Mouse (Mus musculus): ENCODE data around the gene Sema5b.

Sema5b gene

DNA sequence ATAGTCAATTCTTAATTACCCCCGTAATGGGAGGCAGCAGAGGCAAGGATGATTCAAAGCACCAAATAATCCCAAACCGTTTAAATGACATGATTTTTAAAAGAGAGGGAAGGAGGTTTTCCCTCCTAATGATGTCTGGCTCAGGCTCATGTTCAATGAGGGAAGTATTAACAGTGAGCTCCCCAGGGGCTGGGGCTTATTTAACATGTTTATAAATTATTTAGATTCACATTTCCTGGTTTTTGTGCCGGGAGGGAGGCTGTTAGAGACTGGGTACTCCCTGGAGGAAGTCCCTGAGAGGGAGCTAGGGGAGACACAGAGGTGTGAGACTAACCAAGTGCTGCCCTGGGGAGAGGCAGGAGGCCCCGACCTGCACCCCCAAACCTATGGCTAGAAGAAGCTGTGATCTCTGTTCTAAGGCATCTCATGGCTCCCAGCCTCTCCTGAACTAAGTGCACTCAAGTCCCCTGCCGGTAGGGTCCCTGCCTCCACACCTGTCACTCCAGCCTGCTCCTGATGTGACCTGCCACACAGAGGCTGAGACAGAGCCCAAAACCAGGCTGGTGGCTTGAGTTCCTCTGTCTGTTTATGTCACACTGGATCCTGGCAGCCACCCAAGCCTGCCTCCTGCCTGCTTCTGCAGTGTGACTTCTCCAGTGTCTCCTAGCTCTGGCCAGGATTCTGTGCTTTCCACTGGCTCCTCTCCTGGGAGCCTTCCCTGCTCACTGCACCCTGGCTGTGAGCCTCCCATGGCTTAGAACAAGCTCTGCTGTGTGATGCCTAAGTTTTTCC, 51.5 kb downstream of the Sema5b start:
- in situ Hi-C loops (cut with MseI, MboI), result no loop called here

- in situ Hi-C loops (cut with MseI, MboI), result no loop called here
Observed at GRCm38 (mm10) chr16:35593474-35593873, 52.5 kb downstream of the Sema5b start.

GRCm38 (mm10) chr16:35596241-35596640, 55.3 kb downstream of the Sema5b start:
- in situ Hi-C loops (cut with MseI, MboI), result no loop called here

DNA sequence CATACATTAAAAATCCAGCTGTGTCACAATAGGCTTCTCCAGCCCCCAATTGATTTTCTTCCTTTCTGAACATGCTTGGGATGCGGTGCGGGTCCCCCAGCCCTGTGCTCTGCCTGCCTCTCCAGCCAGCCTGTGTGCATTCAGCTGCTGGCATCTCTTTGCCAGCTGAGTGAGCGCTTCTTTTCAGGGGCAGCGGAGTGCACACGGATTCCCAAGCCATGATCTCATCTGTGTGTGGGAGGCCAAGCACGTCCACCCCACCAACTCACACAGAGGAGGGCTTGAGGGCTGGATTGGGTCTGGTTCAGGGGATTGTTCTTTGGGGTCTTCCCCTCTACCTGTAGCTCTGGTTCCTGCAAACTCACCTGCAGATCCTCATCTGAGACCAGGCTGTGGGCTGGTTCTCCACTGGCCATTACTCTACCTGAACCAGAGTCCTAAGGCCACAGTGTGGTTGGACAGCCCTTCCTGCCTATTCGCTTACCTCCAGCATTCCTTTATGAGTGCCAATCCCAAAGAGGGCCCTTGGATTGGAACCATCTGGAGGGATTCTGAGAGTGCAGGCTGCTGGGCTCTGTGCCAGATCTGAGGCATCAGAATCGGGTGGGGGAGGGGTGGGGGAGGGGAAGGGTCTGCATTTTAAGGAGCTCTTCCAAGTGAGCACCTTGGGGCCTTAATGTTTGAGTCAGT, 55.9 kb downstream of the Sema5b start:
- in situ Hi-C loops (cut with MseI, MboI), result no loop called here

GRCm38 (mm10) chr16:35597991-35598390, 57.0 kb downstream of the Sema5b start:
- in situ Hi-C loops (cut with MseI, MboI), result no loop called here

DNA sequence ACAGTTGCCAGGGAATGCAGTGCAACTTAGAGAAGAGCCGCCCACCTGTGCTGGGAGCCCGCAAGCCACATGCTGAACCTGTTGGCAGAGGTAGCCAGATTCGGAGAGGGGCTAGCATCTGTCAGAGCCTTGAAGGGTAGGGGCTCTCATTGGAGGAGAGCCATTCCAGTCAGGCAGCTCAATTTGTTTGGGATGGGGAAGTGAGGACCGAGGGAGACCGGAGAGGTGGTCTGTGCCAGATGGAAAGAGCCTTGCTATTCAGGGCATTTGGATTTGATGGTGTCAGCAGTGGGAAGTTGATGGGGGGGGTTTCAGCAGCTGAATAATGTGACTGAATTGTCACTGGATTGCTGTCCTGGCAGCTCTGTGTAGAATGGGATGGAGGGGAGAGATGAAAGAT, 57.9 kb downstream of the Sema5b start:
- in situ Hi-C loops (cut with MseI, MboI), result no loop called here

DNA sequence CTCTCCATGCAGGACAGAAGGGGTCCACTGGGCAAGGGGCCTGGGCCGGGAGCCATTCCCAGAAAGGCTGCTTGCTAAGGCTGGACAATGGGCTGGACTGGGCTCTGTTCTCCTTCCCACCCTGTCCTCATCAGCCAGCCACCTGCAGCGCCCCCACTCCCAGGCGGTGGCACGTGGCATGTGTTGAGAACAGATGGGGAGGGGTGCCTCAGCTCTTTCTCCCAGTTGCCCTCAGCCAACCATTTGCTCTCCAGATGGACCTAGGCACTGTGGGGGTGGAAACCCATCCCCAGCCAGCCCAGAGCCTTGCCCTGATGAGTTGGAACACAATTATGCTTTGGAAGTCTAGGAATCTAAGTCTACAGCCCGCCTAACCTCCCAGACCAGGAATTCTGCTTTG, 59.3 kb downstream of the Sema5b start:
- in situ Hi-C loops (cut with MseI, MboI), result no loop called here

DNA sequence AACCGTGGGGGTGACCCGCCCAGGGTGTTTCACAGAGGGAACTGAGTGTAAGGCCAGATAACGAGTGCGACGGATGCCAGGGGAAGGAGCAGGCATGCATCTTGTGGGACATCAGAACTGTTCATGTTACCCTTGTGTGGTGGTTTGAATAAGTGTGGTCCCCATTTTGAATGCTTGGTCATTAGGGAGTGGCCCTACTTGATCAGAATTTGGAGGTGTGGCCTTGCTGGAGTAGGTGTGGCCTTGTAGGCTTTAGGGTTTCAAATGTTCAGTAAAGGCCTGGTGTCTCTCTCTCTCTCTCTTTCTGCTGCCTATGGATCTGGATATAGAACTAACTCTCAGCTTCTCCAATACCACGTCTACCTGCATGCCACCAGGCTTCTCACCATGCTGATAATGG, 60.5 kb downstream of the Sema5b start:
- in situ Hi-C loops (cut with MseI, MboI), result no loop called here

DNA sequence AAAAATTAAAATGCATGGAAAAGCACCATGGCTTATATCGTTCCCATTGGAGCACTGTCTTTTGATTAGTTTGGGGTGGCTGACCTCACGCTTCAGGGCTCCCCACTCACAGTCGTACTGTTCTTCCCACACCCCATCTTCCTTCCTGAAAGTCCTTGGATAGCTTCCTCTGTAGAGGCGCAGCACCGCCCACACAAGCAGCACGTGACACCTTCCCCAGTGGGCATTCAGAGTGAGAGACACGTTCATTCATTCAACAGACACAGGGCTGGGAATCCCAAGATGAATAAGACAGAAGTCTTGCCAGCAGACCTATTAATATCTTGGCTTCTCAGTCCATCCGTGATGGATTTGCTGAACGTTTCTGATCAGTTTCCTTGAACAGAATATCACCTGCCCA, 61.6 kb downstream of the Sema5b start:
- in situ Hi-C loops (cut with MseI, MboI), result no loop called here

- in situ Hi-C loops (cut with MseI, MboI), result no loop called here
Observed at GRCm38 (mm10) chr16:35603729-35604522, 63.0 kb downstream of the Sema5b start.

- in situ Hi-C loops (cut with MseI, MboI), result no loop called here
Observed at GRCm38 (mm10) chr16:35607250-35607649, 66.3 kb downstream of the Sema5b start.

GRCm38 (mm10) chr16:35608244-35608643, 67.3 kb downstream of the Sema5b start:
- in situ Hi-C loops (cut with MseI, MboI), result no loop called here

- in situ Hi-C loops (cut with MseI, MboI), result no loop called here
Observed at GRCm38 (mm10) chr16:35609561-35609960, 68.6 kb downstream of the Sema5b start.

- in situ Hi-C loops (cut with MseI, MboI), result no loop called here
Observed at GRCm38 (mm10) chr16:35613851-35614804, 73.2 kb downstream of the Sema5b start.

GRCm38 (mm10) chr16:35617732-35618131, 76.8 kb downstream of the Sema5b start:
- in situ Hi-C loops (cut with MseI, MboI), result no loop called here

GRCm38 (mm10) chr16:35623026-35623425, 82.1 kb downstream of the Sema5b start:
- in situ Hi-C loops (cut with MseI, MboI), result no loop called here

- in situ Hi-C loops (cut with MseI, MboI), result no loop called here
Observed at GRCm38 (mm10) chr16:35623986-35624385, 83.0 kb downstream of the Sema5b start.

DNA sequence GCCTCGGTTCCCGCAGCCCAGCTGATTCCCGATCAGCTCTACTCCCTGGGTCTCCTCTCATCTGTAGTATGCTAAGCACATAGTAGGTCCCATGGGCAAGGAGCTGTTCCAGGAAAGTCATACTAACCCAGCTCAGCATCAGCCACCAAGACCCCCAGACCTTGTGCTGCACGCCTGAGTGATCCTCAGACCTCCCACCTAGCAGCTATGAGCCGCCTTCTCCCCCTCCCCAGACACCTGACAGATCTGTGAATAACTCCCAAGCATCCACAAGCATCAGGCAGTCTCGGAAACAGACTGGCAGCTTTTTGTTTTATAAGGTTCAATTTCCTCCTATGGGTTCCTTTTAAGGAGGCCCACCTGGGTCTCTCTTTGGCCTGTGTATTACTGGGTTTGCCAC, 83.9 kb downstream of the Sema5b start:
- in situ Hi-C loops (cut with MseI, MboI), result no loop called here

DNA sequence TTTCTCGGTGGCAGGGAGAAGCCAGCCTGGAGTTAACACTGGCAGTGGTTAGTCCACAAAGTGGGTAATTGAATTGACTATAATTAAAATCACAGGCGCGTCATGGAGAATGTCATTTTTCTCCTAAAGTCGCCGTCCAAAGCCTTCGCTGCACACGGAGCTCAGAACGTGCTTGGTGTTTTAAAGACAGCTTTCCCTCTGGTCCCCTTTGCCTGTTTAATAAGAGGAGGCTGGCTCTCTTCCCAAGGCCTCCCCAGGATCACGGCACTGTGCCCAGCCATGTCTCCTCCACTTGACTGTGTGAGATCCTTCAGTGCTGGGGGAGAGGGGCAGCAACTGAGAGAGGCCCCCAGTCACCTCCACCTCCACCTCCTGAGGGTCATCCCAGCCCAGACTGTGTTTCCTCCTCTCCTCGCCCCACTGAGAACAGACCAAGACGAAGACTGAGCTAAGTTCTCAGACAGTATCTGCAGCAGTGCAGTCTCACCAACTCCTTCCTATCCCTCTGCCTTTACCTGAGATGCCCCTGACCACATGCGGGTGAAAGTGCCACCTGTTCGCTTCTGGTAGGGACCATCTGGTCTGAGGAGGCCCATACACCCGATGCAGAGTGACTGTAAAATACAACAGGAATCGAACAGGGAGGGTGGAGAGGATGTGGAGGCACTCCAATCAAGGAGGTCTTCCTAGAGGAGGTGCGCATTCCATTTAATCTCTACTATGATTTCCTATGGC, 84.5 kb downstream of the Sema5b start:
- in situ Hi-C loops (cut with MseI, MboI), result no loop called here

- in situ Hi-C loops (cut with MseI, MboI), result no loop called here
Observed at GRCm38 (mm10) chr16:35627992-35628607, 87.2 kb downstream of the Sema5b start.
